Mouse (Mus musculus): ENCODE results near the gene Yif1b.

Yif1b gene

DNA sequence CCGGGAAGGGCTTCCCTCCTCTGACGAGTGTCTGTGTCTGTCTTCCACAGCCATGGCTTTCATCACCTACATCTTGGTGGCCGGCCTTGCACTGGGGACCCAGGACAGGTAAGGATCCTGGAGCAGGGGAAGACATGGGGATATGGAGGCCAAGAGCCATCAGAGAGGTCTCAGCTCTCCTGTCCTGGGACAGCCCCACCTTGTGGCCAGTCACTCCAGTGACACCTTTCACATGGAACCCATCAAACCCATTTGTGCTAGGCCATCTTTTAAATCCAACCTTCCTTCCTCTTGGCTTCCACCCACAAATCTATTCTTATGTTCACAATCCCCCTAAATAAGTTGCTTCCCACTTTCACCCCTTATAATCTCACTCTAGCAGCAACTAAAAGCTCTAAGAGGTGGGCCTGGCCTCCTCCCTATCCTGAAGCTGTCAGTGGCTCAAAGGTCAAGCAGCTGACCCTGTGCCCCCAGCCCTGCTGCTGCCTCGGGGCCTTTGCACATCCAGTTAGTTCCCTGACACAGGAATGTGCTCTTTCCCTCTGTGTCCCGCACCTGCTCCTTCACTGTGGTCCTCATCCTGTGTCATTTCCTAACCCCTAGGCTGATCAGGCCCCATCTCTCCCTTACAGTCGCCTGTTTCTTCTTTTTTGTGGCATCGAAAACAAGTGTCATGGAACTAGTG, 6.7 kb downstream of the Yif1b start:
- DNase-seq (ENCODE audit: low spot score in 2 of 2) = no peak

DNA sequence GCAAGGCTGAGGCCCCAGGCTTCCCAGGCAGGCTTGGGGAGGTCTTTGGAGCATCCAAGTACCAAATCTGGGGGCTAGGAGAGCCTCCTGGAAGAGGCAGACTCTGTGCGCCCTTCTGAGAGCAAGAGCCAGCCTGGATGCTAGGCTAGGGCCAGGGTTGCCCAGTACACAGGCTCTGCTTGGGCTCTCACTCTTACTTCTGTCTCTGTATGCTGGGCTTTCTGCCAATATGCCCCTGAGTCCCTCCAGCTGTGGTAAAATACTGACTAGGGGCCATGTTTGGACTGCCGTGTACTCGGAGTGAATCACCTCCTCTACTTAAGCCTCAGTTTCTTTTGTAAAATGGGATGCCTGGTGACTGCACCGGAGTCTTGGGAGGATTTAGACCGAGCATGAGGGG, 7.9 kb downstream of the Yif1b start:
- DNase-seq (ENCODE audit: low spot score in 2 of 2) = no peak

DNA sequence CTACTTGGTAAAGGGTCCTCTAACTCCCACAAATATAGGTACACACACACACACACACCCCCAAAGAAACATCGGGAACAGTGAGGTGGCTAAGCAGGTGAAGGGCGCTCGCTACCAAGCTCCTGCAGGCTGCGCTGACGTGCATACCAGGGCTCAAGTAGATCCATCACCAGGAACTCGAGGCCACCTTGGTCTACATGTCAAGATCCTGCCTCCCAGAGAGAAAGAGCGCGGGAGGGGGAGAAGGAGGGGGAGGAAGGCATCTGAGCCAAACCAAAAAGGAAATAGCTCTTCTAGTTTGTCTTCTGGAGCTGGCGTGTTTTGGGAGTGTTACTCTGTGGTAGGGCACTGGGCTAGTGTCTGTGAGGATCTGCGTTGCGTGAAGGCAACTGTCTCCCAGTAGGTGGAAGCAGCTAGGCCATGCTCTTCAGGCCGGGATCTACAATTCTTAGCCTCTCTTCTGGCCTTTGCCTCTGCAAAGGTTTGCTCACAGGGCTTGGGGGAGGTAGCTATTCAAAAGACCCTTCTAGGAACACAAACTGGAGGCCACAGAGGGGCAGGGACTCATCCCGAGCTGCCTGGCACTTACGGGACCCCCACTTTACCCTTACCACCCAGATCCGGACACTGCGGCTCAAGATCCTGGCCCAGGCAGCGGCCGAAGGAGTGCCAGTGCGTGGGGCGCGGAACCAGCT, 8.6 kb downstream of the Yif1b start:
- DNase-seq (ENCODE audit: low spot score in 2 of 2) = no peak

DNA sequence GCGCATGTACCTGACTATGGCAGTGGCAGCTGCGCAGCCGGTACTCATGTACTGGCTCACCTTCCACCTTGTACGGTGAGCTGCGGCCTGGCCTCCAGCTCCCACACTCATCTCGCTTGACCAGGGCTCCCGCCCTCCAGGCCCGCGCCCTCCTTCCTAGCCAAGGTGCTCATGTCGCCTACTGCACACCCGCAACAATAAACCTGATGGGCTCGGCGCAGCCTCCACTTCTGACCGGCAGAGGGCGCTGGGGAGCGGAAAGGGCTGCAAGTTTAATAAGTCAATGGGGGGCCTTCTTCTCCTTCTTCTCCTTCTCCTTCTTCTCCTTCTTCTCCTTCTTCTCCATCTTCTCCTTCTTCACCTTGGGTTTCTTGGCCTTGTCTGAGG, 9.2 kb downstream of the Yif1b start:
- peak in 1 of 2 experiments; percentile 47 for DNase-seq (ENCODE audit: low spot score in 2 of 2)

DNA sequence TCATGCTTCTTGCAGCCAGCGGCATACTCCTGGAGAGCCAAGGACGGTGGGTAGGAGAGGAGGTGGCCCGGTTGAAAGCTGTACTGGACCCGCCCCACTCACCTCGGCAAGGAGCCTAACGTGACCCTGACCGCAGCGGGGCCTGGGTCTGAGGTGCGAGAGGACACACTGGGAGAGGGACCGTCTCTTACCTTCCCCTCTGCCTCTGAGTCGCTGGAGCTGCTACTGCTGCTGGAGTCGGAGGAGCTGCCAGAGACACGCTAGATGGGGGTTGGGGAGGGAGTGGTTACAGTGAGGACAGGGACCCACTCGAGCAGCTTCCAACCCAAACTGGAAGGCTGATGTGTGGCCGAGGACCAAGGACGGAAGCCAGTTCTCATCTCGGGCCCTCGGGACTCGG, 9.6 kb downstream of the Yif1b start:
- no peak for DNase-seq (ENCODE audit: low spot score in 2 of 2)

DNA sequence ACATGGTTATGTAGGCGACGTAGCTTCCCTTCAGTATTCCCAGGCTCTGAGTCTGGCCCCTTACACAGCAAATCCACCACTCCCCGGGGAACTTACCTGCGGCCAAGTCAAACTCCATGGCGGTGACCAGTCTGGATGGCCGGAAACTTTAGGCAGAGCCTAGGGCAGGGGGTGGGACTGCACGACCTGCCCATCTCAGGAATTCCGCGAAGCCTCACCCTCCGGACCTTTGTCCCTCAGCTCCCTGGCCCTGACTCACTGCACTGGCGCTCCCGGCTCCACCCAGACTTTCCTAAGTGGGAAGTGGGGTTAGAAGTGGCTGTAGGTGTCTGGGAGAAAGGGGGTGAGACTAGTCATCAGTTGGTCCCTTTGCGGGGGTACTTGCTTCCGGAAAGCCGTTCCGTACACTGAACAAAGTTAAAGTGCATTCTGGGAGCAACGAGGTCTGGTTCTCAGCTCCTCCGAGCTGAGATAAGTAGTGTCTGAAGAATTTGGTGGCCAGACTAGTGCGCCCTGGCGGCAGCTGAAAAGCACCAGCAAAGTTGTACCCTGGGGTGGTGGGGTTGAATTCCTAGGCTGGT, 10.2 kb downstream of the Yif1b start, which contains the start of gene 2200002D01Rik:
Gene 2200002D01Rik (minus strand): TSS at position 206 of the 581 bp plus-strand sequence.
- no peak for DNase-seq (ENCODE audit: low spot score in 2 of 2)

DNA sequence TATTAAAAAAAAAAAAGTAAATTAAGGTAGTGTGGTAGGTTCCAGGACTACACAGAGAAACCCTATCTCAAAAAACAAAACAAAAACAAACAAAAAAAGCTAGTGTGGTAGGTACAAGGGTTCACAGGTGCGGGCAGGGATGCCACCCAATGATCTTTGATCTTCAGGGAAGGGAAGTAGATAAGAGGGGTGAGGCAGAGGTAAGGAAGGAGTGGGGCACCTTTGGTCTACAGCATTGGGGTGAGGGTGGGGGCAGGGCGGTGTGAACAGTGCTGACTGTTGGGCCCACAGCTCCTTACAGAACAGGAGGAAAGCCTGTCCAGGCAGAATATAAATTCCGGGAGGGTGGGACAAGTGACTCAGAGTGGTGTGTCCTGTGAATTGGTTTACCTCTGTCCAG, 13.0 kb downstream of the Yif1b start:
- DNase-seq (ENCODE audit: low spot score in 2 of 2) = no peak

DNA sequence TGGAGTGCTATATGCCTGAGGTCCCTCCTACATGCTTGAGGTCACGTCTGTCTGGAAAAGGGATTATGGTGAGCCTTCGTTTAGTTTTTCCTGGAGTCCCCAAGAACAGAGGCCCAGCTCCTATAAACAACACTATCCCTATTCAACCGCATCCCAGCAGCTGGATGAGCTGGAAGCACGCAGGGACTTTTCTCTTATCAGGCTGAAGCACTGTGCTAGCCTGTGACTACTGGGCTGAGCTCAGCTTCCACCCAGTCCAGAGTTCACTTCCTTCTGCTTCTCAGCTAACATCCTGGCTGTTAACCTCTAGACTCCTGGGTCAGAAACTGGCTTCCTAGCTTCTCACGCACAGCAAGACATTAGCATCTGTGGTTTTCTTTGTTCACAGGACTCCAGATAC, 15.7 kb downstream of the Yif1b start:
- DNase-seq (ENCODE audit: low spot score in 2 of 2) = no peak

DNA sequence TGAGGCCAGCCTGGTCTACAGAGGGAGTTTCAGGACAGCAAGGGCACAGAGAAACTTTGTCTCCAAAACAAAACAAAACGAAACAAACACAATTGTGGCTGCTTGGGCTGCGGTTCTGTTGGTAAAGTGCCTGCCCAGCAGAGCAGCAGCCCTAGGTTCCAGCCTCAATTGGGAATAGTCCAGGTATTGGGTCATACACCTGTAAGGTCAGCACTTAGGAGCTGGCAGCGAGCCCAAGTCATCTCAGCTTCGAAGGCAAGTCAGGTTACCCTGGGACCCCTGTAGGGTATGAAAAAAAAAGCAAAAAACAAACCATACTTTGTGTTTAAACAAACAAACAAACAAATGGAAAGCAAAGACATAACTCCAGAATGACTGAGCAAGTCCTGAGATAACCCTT, 17.7 kb downstream of the Yif1b start:
- no peak for DNase-seq (ENCODE audit: low spot score in 2 of 2)

DNA sequence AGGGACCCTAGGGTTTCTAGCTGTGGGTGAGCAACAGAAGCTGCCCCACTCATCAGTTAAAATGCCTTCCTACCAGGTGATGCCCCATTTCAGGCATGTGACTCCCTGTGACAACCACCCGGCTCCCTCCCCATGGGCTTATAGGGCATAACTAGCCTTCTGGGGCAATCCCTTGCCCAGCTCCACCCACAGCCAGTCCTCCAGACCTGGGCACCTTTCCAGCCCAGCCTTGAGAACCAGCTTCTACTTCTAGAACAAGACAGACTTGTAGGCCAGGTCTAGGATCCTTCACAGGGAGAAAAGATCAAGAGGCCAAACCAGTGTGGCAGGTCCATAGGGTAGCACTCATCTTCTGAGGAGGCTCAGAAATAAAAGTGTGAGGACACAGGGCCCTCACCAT, 19.2 kb downstream of the Yif1b start:
- DNase-seq (ENCODE audit: low spot score in 2 of 2) = no peak

DNA sequence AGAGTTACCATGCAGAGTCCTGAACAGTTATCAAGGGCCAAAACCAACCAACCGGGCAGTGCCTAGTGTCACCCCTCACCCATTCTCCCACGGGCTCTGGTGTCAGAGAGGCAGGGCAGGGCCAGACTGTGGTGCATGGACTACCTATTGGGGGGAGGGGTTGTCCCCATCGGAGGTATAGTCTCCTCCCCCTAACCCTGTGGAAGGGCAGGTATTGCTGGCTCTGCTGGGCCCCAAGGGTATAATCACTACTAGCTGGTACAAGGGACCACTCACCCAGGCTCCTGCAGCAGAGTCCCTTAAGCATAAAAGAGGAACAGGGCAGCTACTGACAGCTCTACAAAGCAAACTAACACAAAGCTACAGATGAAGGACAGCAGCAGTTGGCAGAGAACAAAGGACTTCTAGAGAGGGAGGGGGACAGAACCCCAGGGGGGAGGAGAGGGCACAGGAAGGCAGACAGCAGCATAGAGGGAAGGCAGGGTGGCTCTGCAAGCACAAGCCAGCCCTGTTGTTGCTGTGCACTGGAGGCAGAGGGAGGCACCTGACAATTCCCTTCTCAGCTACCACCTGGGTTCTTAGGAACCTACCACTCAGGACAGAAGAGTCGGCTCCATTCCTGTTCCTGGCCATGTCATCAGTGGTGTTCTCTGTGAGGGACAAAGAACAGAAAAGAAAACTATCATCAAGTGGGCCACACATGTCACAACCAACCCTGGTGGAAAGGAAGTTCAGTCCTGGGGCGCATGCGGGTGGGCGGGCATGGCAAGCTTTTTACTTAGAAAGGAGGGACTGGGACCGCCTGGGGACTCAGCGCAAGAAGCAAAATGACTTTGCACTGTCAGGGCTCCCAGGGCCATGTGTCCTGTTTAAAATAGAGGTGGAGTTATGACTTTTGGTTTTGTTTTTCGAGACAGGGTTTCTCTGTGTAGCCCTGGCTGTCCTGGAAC, 21.9 kb downstream of the Yif1b start:
- no peak for DNase-seq (ENCODE audit: low spot score in 2 of 2)

DNA sequence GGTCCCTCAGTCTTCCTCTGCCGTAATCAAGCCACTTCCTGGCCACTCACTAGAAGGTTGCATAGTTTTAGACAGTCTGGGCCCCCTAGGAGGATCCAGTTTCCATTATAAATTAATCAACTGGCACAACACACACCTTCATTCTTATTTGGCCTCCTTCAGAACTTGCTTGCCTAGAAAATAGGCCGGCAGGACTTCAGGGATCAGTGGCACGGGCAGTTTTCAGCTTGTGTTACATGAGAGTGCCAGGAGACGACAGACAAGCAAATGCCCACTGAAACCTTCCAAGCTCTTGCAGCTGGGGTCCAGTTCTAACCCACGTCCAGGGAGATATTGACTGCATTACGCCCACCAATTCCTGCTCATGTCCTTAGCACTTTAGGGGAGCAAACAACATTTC, 24.0 kb downstream of the Yif1b start:
- no peak for DNase-seq (ENCODE audit: low spot score in 2 of 2)

DNA sequence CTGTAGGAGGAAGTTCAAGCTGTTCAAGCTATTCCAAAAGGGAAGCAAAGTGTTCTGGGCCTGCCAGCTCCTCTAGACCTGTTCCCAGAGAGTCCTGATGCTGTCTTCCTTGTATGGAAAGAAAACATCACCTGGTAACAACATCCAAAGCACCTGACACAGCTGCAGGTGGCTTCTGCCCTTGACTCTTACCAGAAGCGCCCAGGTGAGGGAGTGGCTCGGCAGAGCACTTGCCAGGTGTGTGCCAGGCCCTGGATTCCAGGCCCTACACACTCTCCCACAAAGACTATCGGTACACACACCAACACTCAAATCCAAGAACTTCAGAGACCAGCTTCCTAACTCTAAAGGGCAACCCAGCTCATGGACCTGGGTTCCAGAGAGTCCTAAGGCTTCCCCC, 25.7 kb downstream of the Yif1b start:
- DNase-seq (ENCODE audit: low spot score in 2 of 2) = no peak

DNA sequence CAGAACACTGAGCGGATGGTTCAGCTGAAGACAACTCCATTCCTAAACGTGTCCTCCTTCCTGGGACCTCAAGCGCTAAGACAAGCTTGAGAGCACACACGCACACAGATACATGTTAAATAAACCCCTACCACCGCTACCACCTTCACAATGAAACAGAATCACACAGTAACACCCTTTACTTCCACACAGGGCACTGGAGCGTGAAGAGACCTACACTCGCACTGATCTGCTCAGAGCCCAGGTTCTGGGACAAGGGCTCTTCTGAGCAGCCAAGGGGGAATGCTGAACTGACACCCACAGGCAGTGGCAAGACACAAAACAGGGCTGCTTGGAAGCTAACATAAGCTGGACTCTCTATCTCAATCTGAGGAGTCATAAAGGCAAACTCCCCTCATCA, 27.5 kb downstream of the Yif1b start:
- DNase-seq (ENCODE audit: low spot score in 2 of 2) = no peak

DNA sequence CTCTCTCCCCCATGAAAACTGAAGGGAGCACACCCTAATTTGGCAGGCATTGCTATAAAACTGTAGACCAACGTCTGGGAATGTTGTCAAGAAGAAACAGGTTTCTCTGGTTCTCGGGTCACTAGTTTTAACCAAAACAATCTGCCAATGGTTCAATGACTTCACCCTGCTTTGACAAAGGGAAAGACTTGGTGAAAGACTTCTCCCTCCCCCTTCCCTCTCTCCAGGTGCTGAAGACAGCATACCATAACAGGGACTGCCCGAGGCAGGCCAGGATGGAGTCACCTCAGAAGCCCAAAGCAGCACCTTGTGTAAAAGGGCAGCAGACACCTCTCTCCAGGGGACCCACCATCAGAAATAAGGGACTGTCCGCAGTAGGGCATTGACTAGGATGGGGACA, 28.8 kb downstream of the Yif1b start:
- DNase-seq (ENCODE audit: low spot score in 2 of 2) = no peak

DNA sequence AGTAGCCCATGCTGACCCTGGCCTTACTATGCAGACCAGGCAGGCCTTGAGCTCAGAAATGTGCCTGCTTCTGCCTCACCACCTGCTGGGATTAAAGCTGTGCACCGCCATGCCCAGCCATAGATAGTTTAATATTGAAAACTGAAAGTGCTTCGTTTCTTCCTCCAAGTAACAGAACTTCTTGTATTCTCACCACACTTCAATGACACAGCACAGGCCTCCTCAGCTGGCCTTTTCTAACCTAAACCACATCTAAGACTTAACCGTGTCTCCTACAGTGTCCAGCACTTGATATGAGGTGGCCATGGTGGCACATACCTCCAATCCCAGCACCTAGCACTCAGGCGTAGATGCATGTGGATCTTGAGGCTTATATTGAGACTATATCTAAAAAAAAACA, 32.3 kb downstream of the Yif1b start:
- no peak for DNase-seq (ENCODE audit: low spot score in 2 of 2)

DNA sequence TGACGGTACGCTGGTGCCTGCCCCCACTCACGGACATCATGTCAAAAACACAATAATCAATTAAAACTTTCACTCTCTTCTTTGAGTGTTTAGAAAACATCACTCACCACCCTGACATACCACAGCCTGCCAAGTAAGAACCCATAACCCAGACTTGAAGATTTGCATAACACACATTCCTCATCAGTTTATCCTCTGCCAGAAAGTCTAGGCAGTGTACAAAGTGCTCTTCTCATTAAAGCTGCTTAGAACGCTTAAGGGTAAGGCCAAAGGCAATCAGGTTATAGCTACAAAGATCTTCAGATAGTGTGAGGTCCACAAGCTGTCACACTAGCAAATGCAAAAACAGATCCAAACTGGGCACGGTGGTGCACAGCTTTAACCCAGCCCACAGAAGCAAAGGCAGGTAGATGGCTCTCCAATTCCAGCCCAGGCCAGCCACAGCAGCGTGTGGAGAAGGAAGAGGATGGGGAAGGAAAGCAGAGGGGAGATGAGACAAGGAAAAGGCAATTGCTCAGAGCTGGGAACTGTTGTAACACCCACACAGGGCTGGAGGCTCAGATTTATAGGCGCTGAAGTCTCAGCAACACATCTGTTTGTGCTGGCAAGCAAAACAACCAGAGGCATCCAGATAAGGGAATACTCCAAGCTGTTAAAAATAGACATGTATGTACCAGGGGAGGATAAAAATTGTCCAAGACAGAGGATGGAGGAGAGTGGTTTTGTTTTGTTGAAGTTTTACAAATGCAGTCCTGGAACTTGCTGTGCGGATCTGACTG, 33.7 kb downstream of the Yif1b start:
- DNase-seq (ENCODE audit: low spot score in 2 of 2) = no peak

DNA sequence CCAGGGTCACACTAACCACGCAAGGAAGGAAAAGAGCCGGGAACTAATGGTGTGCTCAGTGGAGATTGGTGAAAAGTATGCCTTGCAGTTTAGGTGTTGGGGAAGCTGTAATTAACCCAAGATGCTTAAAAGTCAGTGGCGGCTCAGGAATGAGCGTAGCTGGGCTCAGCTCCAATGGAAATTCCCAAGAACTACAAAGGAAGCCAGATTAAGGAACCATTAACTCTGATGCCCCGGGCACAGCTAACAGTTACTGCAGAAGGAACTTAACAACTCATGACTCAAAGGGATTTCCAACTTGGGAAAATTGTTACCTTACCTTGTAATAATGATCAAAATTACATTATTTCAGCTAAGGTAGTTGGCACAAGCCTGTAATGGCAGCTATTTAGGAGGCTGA, 38.6 kb downstream of the Yif1b start:
- no peak for DNase-seq (ENCODE audit: low spot score in 2 of 2)

DNA sequence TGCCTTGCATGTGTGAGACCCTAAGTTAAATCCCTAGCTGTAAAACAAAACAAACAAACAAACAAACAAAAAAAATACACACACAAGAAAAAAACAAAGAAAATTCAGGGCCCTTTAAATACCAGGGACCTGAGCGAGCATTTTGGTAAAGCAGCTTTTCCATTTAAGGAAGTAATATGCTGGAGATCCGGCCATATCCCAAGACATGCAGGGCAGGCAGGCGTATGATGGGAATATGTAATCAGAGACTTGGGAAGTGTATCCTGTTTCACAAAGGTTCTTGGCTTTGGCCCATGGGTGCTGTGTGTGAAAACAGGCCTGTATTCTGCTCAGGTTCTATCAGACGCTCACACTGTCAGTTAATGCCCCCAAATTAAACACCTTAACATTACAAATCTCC, 39.4 kb downstream of the Yif1b start:
- no peak for DNase-seq (ENCODE audit: low spot score in 2 of 2)

DNA sequence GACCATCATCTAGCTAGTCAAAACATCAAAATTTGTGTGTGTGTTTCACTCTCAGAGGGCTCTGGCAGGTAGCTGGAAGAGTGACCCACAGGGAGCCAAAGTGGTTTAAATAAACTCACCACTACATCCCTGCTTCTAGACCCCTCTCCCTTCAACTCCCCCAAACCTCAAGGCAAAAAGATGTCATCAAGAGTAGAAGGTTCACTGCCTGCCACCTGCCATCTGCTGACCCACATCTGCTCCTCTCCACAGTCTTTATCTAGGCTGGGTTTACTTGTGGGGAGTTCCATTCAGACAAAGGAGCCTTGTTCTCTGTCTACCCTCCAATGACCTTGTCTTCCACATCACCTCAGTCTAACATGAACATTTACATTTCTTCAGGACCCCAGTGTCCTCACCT, 41.1 kb downstream of the Yif1b start:
- DNase-seq (ENCODE audit: low spot score in 2 of 2) = no peak

DNA sequence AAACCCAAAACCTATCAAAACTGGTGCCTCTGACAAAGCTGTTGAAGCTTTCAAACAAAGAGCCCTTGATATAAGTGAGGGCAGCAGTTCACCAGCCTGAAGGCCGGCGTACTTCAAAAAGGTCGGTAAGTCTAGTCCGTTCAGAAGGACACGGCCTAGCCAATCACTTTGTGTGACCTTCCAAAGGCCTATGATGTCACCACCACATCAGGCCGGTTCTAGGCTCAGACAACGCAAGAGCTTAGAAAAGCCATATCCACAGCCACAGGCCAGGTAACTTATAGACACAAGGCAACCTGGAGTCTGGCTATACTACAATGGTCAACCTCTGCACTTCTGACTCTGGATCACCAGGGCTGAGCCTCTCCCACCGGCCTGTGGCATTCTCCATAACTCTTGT, 41.8 kb downstream of the Yif1b start:
- no peak for DNase-seq (ENCODE audit: low spot score in 2 of 2)
